Mouse (Mus musculus): ENCODE data around the gene Tgm2.

DNA sequence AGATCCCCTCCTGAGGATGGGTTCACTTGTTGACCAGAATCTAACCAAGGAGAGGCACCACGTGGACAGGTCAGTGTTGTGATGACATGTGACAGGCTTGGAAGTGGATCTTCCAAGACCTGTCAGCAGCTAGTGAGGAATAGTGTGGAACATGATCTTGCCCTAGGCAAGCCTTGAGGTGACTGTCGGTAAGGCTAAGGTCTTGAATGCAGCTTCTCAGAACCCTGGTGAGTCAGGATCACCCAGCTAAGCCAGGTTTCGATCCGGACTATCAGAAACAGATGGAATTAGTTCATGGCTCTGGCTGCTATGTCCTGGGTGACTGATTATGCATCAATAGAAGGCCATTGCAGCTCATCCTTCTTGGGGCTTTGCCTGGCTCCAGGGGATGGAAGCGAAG, 47.5 kb downstream of the Tgm2 start:
- TF ChIP-seq CTCF (IDR thresholded peaks at IDR 0.05; ENCODE audit: low read depth) (no peak), EP300 (IDR thresholded peaks at IDR 0.05; ENCODE audit: low read depth) (no peak)

All from liver, embryonic 14.5 days (tissue).